Mouse (Mus musculus) limb, embryonic 10.5 days (tissue): Measurements from ENCODE around the gene Paxx. TPM values are rescaled to one million over a fixed set of nuclear protein-coding genes. Genes with fewer than 3 reads are reported as not detected.

Experiments
- microRNA-seq: library from miRNA; unstranded; fragments of <30 nt; microRNA quantifications from one replicate; pipeline ENCODE4, GENCODE M21; 2017
- polyA plus RNA-seq: library from polyadenylated mRNA; unstranded; fragments of >200 nt; fragmentation: Nextera tagmentation; extraction: Ambion mirVana; gene quantifications from 2 replicates; pipeline ENCODE4 v1.2.1, GENCODE M21; 2016

Gene Paxx
- polyA plus RNA-seq, 1 experiment from 2014 or later: 14.6 TPM

Small RNA genes lying within 50 kb of the gene (microRNA-seq; reads per million reads assigned to microRNA genes)
- not detected for gene Mir3087

Other genes with a start within 250 kb of the Paxx start
- gene Nelfb, start 249.6 kb downstream of the Paxx start, polyA plus RNA-seq: 129 and 137 TPM in 2 replicates
- 0.14 TPM in 1 of 2 replicates, not detected in the other for gene Stpg3, start 246.5 kb downstream of the Paxx start, polyA plus RNA-seq
- 1.0 TPM in 1 of 2 replicates, not detected in the other for gene Fam166a, start 242.3 kb downstream of the Paxx start, polyA plus RNA-seq
- 597 and 608 TPM in 2 replicates for gene Tubb4b, start 236.4 kb downstream of the Paxx start, polyA plus RNA-seq
- gene Slc34a3, start 226.7 kb downstream of the Paxx start, polyA plus RNA-seq: not detected in 2 replicates
- gene Rnf224, start 224.3 kb downstream of the Paxx start, polyA plus RNA-seq: not detected in 2 replicates
- gene Rnf208, start 218.8 kb downstream of the Paxx start, polyA plus RNA-seq: 3.8 and 5.7 TPM in 2 replicates
- 0.25 TPM in 1 of 2 replicates, not detected in the other for gene Cysrt1, start 218.6 kb downstream of the Paxx start, polyA plus RNA-seq
- gene AL732309.1, start 214.2 kb downstream of the Paxx start, polyA plus RNA-seq: 6.5 and 7.8 TPM in 2 replicates
- 14.5 and 18.4 TPM in 2 replicates for gene Tmem203, start 205.7 kb downstream of the Paxx start, polyA plus RNA-seq
- gene Tprn, start 198.5 kb downstream of the Paxx start, polyA plus RNA-seq: 8.7 and 9.7 TPM in 2 replicates
- gene Ssna1, start 188.7 kb downstream of the Paxx start, polyA plus RNA-seq: 235 and 243 TPM in 2 replicates
- 138 and 153 TPM in 2 replicates for gene Anapc2, start 188.6 kb downstream of the Paxx start, polyA plus RNA-seq
- gene Tmem210, start 172.9 kb downstream of the Paxx start, polyA plus RNA-seq: not detected in 2 replicates
- not detected in 2 replicates for gene Lrrc26, start 171.2 kb downstream of the Paxx start, polyA plus RNA-seq
- 0.30 and 0.46 TPM in 2 replicates for gene Grin1, start 141.9 kb downstream of the Paxx start, polyA plus RNA-seq
- gene Man1b1, start 128.8 kb downstream of the Paxx start, polyA plus RNA-seq: 42.6 and 54.6 TPM in 2 replicates
- 15.7 and 18.7 TPM in 2 replicates for gene Dpp7, start 104.7 kb downstream of the Paxx start, polyA plus RNA-seq
- gene Uap1l1, start 95.4 kb downstream of the Paxx start, polyA plus RNA-seq: 8.1 and 9.0 TPM in 2 replicates
- 88.3 and 88.7 TPM in 2 replicates for gene Sapcd2, start 88.8 kb downstream of the Paxx start, polyA plus RNA-seq
- 0.19 TPM in 1 of 2 replicates, not detected in the other for gene Entpd2, start 65.2 kb downstream of the Paxx start, polyA plus RNA-seq
- 5.7 and 8.1 TPM in 2 replicates for gene Npdc1, start 61.7 kb downstream of the Paxx start, polyA plus RNA-seq
- not detected in 2 replicates for gene Fut7, start 37.8 kb downstream of the Paxx start, polyA plus RNA-seq
- 2.8 and 4.4 TPM in 2 replicates for gene Abca2, start 32.4 kb downstream of the Paxx start, polyA plus RNA-seq
- 0.30 and 1.1 TPM in 2 replicates for gene Clic3, start 4.3 kb downstream of the Paxx start, polyA plus RNA-seq
- not detected in 2 replicates for gene Ptgds, start 9.0 kb upstream of the Paxx start, polyA plus RNA-seq
- not detected in 2 replicates for gene Lcn12, start 32.8 kb upstream of the Paxx start, polyA plus RNA-seq
- gene Fbxw5, start 39.7 kb upstream of the Paxx start, polyA plus RNA-seq: 83.6 and 94.6 TPM in 2 replicates
- 6.1 and 7.0 TPM in 2 replicates for gene C8g, start 40.6 kb upstream of the Paxx start, polyA plus RNA-seq
- gene Traf2, start 85.8 kb upstream of the Paxx start, polyA plus RNA-seq: 46.1 and 46.2 TPM in 2 replicates
- 307 and 320 TPM in 2 replicates for gene Edf1, start 96.8 kb upstream of the Paxx start, polyA plus RNA-seq
- gene Mamdc4, start 113.8 kb upstream of the Paxx start, polyA plus RNA-seq: 2.3 and 8.2 TPM in 2 replicates
- 157 and 161 TPM in 2 replicates for gene Phpt1, start 114.1 kb upstream of the Paxx start, polyA plus RNA-seq
- 0.06 and 0.08 TPM in 2 replicates for gene Ajm1, start 120.7 kb upstream of the Paxx start, polyA plus RNA-seq
- gene Rabl6, start 147.4 kb upstream of the Paxx start, polyA plus RNA-seq: 83.3 and 88.5 TPM in 2 replicates
- 0.13 TPM in 1 of 2 replicates, not detected in the other for gene Ccdc183, start 156.6 kb upstream of the Paxx start, polyA plus RNA-seq
- gene Tmem141, start 160.9 kb upstream of the Paxx start, polyA plus RNA-seq: 17.0 and 20.7 TPM in 2 replicates
- gene Fcna, start 166.9 kb upstream of the Paxx start, polyA plus RNA-seq: 0.34 and 0.43 TPM in 2 replicates
- not detected in 2 replicates for gene Lcn8, start 192.0 kb upstream of the Paxx start, polyA plus RNA-seq
- not detected in 2 replicates for gene Lcn5, start 196.9 kb upstream of the Paxx start, polyA plus RNA-seq
- not detected in 2 replicates for gene Lcn6, start 215.7 kb upstream of the Paxx start, polyA plus RNA-seq
- gene Lcn10, start 221.6 kb upstream of the Paxx start, polyA plus RNA-seq: not detected in 2 replicates
- not detected in 2 replicates for gene Obp2a, start 238.9 kb upstream of the Paxx start, polyA plus RNA-seq
- gene Bmyc, start 245.6 kb upstream of the Paxx start, polyA plus RNA-seq: 73.4 and 77.5 TPM in 2 replicates